Mouse (Mus musculus): ENCODE measurements at regions not wholly inside any gene's neighbourhood (a gene's known extent, or its start where the extent isn't known, plus 50 kb on each side); places are given as distances from the start of the nearest gene placed in this dataset.

- Histone ChIP-seq H3K4me2 (ENCODE audit: insufficient read depth, low read depth, poor library complexity, severe bottlenecking) (no peak overlapping the region), H3K4me3 (replicated peaks in 1 of 3; ENCODE audit: low read depth in 2 of 3, low read length in 2 of 3, poor library complexity in 1 of 3) (no peak overlapping the region), H3K79me2 (replicated peaks; ENCODE audit: control insufficient read depth, extremely low read depth, insufficient read depth, poor library complexity, severe bottlenecking) (no peaks in the 10 kb centered on the region), H3K36me3 (replicated peaks in 1 of 2; ENCODE audit: control insufficient read depth in 1 of 2, insufficient read depth in 1 of 2, low read length in 1 of 2) (no peaks in the 10 kb centered on the region), H3K9ac (ENCODE audit: insufficient read depth, low read depth) (no peak overlapping the region), H3K9me3 (replicated peaks; ENCODE audit: low read length) (peaks cover 14% of the 10 kb centered on the region), H3K27me3 (replicated peaks) (no peaks in the 10 kb centered on the region), H3K4me1 (ENCODE audit: control insufficient read depth in 1 of 2, insufficient read depth in 2 of 2) (peaks cover 4 to 7% of the 10 kb centered on the region in 2 experiments; a peak in 3 of 4 replicates), H3K27ac (ENCODE audit: insufficient read depth, low read depth) (no peak overlapping the region)
- TF ChIP-seq MYC (IDR thresholded peaks at IDR 0.05; ENCODE audit: low read depth, low read length) (no peak), ZKSCAN1 (IDR thresholded peaks at IDR 0.05; ENCODE audit: borderline replicate concordance, low read depth, low read length) (no peak), CHD1 (IDR thresholded peaks at IDR 0.05; ENCODE audit: low read depth, low read length) (no peak), USF2 (conservative IDR thresholded peaks at IDR 0.05; ENCODE audit: low read depth, low read length) (no peak)
- no peak for DNase-seq (ENCODE audit: extremely low read depth)
- in situ Hi-C loops (cut with MboI; ENCODE audit: low pct_ligation_motif_present, low pct_unique_long_range_greater_than_20kb, low sequenced_read_pairs) (no loop called here), dilution Hi-C loops (cut with MboI; ENCODE audit: extremely low pct_ligation_motif_present, extremely low pct_unique_long_range_greater_than_20kb, low sequenced_read_pairs) (no loop called here)
Observed at GRCm38 (mm10) chr10:118007846-118008245, 133.8 kb upstream of the Mdm1 start.

GRCm38 (mm10) chr10:118011687-118012567, 129.7 kb upstream of the Mdm1 start:
- peak overlapping the region in 1 of 3 experiments; percentile 22 for H3K4me3 ChIP-seq (replicated peaks in 1 of 3; ENCODE audit: low read depth in 2 of 3, low read length in 2 of 3, poor library complexity in 1 of 3)
- TF ChIP-seq MAX (IDR thresholded peaks at IDR 0.05; ENCODE audit: low read length) (no peak; the same call in 1 of the 2 replicates), RAD21 (IDR thresholded peaks at IDR 0.05; ENCODE audit: low read depth, low read length) (no peak), ETS1 (conservative IDR thresholded peaks at IDR 0.05; ENCODE audit: low read depth, low read length) (no peak), HCFC1 (IDR thresholded peaks at IDR 0.05; ENCODE audit: low read depth, low read length) (no peak), NELFE (IDR thresholded peaks at IDR 0.05; ENCODE audit: low read depth, low read length) (no peak), CHD2 (IDR thresholded peaks at IDR 0.05; ENCODE audit: low read length) (no peak), ZNF384 (IDR thresholded peaks at IDR 0.05; ENCODE audit: low read depth, low read length) (no peak), PAX5 (IDR thresholded peaks at IDR 0.05; ENCODE audit: low read length) (no peak), IRF4 (IDR thresholded peaks at IDR 0.05; ENCODE audit: low read depth, low read length) (no peak), KAT2A (IDR thresholded peaks at IDR 0.05; ENCODE audit: insufficient replicate concordance, low read length) (no peak), EP300 (IDR thresholded peaks at IDR 0.05; ENCODE audit: low read length) (no peak), E2F4 (IDR thresholded peaks at IDR 0.05; ENCODE audit: insufficient replicate concordance, low read depth, low read length) (no peak), USF1 (IDR thresholded peaks at IDR 0.05; ENCODE audit: low read depth, low read length) (no peak), POLR2AphosphoS2 (IDR thresholded peaks at IDR 0.05; ENCODE audit: low read depth, low read length) (no peak), USF2 (conservative IDR thresholded peaks at IDR 0.05; ENCODE audit: low read depth, low read length) (no peak), ELF1 (IDR thresholded peaks at IDR 0.05; ENCODE audit: low read depth, low read length) (no peak)

More at GRCm38 (mm10) chr10:118011687-118012567, 129.7 kb upstream of the Mdm1 start:
- H3K27ac ChIP-seq (ENCODE audit: insufficient read depth, low read depth), result no peak overlapping the region; the same call in 1 of the 2 replicates
- no peak for DNase-seq (ENCODE audit: extremely low read depth)
- H3K4me1 ChIP-seq (ENCODE audit: control insufficient read depth in 1 of 2, insufficient read depth in 2 of 2), result peaks cover 3 to 4% of the 10 kb centered on the region in 2 experiments; a peak in 3 of 4 replicates
- in situ Hi-C loops (cut with MboI; ENCODE audit: low pct_ligation_motif_present, low pct_unique_long_range_greater_than_20kb, low sequenced_read_pairs) (no loop called here), dilution Hi-C loops (cut with MboI; ENCODE audit: extremely low pct_ligation_motif_present, extremely low pct_unique_long_range_greater_than_20kb, low sequenced_read_pairs) (no loop called here)
- H3K4me2 ChIP-seq (ENCODE audit: insufficient read depth, low read depth, poor library complexity, severe bottlenecking), result no peak overlapping the region
- H3K36me3 ChIP-seq (replicated peaks in 1 of 2; ENCODE audit: control insufficient read depth in 1 of 2, insufficient read depth in 1 of 2, low read length in 1 of 2), result no peaks in the 10 kb centered on the region
- H3K9me3 ChIP-seq (replicated peaks; ENCODE audit: low read length), result peaks cover 14% of the 10 kb centered on the region
- H3K79me2 ChIP-seq (replicated peaks; ENCODE audit: control insufficient read depth, extremely low read depth, insufficient read depth, poor library complexity, severe bottlenecking), result no peaks in the 10 kb centered on the region
- H3K9ac ChIP-seq (ENCODE audit: insufficient read depth, low read depth), result no peak overlapping the region
- no peaks in the 10 kb centered on the region for H3K27me3 ChIP-seq (replicated peaks)

All from CH12.LX (cell line).